Mouse (Mus musculus) thymus, adult 2 months (tissue): ENCODE results near the gene Pwp2. TPM values are rescaled to one million over a fixed set of nuclear protein-coding genes. Genes with fewer than 3 reads are reported as not detected.

ENCODE experiments used
- DNase-seq: peaks from one replicate; pipeline ENCODE4 v3.0.0; 2021
- H3K27ac ChIP-seq: fragments of 200-500 bp; 2 replicates; pipeline ENCODE4 v1.5.1; 2012; ENCODE audit warnings: low read length, control low read depth; ENCODE audit not compliant: control insufficient read depth, insufficient read depth
- H3K27me3 ChIP-seq: fragments of 200-500 bp; 2 replicates; pipeline ENCODE4 v1.6.1; 2012; ENCODE audit warnings: mild to moderate bottlenecking, low read length, moderate library complexity, mixed read lengths; ENCODE audit not compliant: control insufficient read depth, insufficient read depth
- H3K36me3 ChIP-seq: fragments of 200-500 bp; 2 replicates; pipeline ENCODE4 v1.6.1; 2012; ENCODE audit warnings: mild to moderate bottlenecking, low read length, moderate library complexity; ENCODE audit not compliant: control insufficient read depth, insufficient read depth
- H3K4me1 ChIP-seq: fragments of 200-500 bp; replicated peaks from 2 replicates; pipeline ENCODE4 v1.6.1; 2012; ENCODE audit warnings: low read length; ENCODE audit not compliant: control insufficient read depth, insufficient read depth
- H3K4me3 ChIP-seq: fragments of 200-500 bp; 2 replicates; pipeline ENCODE4 v1.5.1; 2012; ENCODE audit warnings: mild to moderate bottlenecking, low read length, control low read depth, moderate library complexity; ENCODE audit not compliant: control insufficient read depth, insufficient read depth
- CTCF ChIP-seq: fragments of 200-500 bp; IDR thresholded peaks from 2 replicates; pipeline ENCODE4 v1.5.1; 2012; ENCODE audit warnings: mild to moderate bottlenecking, control low read depth, low read length, moderate library complexity, borderline replicate concordance; ENCODE audit not compliant: control insufficient read depth, poor library complexity, insufficient read depth; ENCODE audit errors: extremely low read depth
- POLR2A ChIP-seq: fragments of 200-500 bp; IDR thresholded peaks from 2 replicates; pipeline ENCODE4 v1.6.1; 2012; ENCODE audit warnings: mild to moderate bottlenecking, low read length, control low read depth, moderate library complexity; ENCODE audit not compliant: control insufficient read depth, poor library complexity, insufficient read depth; ENCODE audit errors: extremely low read depth
- WGBS: fragments of 180-500 bp; shearing (Covaris S2); methylation state at CpG from one replicate; pipeline ENCODE4 v1.1.7; 2018; 5-methylcytosine and 5-hydroxymethylcytosine counted together
- polyA plus RNA-seq: library from polyadenylated mRNA; depleted of rRNA; stranded (reverse); fragments of >200 nt; gene quantifications from 2 replicates; pipeline ENCODE4 v1.2.3, GENCODE M21; 2012

Gene Pwp2
- polyA plus RNA-seq, 1 experiment = 16.4 TPM

GRCm38 (mm10) chr10:78224136-78224535, 39.2 kb upstream of the Pwp2 start:
- H3K27ac ChIP-seq = no peak overlapping the region
- 96% methylated on average over 6 of the region's 6 CpGs for WGBS
- no peaks in the 10 kb centered on the region for H3K27me3 ChIP-seq
- H3K36me3 ChIP-seq = peaks cover 50% of the 10 kb centered on the region
- no peaks in the 10 kb centered on the region; the same call in 1 of the 2 replicates for H3K4me1 ChIP-seq
- no peak for TF ChIP-seq CTCF
- TF ChIP-seq POLR2A = no peak
- no peak for DNase-seq
- no peak overlapping the region for H3K4me3 ChIP-seq

DNA sequence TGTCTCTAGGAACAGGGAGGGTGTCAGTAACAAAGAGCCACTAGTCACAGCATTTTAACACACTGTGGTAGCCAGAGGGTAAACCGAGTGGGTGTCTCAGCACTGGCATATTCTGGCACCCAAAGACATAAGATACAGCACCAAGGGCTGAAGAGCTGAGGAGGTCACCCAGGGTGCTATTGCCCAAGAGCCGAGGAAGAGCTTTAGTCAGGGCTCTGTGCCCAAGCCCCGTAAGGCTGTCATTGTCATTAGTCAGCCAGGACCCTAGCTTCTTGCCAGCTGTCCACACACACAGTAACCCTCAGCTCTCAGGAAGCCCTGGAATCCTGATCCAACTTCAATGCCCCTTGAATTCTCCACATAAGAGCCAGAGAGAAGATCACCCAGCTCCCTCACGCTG, 38.0 kb upstream of the Pwp2 start:
- Histone ChIP-seq H3K27me3 (no peaks in the 10 kb centered on the region), H3K36me3 (peaks cover 50% of the 10 kb centered on the region), H3K4me3 (no peak overlapping the region), H3K4me1 (no peaks in the 10 kb centered on the region; the same call in 1 of the 2 replicates), H3K27ac (no peak overlapping the region)
- no peak for TF ChIP-seq POLR2A
- TF ChIP-seq CTCF = no peak
- DNase-seq = no peak
- WGBS = 95% methylated on average over 4 of the region's 4 CpGs

DNA sequence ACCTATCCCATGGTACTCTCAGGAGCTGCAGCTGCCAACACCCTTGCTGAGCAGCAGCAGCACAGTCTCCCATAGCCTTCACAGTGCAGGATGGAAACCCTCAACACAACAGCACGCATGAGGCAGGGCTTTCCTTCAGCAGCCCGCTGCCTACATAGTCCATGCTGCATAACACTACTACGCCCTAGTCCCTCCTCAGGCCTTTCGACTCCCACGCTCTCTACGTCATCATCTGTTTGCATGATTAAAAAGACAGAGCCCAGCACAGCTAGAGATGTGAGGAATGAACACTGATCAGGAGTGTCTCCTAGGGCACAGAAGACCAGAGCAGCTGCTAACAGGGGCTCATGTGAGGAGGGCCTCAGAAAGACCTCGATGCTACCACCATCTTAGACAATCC, 36.4 kb upstream of the Pwp2 start:
- Histone ChIP-seq H3K36me3 (peaks cover 50% of the 10 kb centered on the region), H3K27me3 (no peaks in the 10 kb centered on the region), H3K27ac (no peak overlapping the region), H3K4me3 (no peak overlapping the region), H3K4me1 (no peaks in the 10 kb centered on the region)
- WGBS = 97% methylated on average over 7 of the region's 7 CpGs
- DNase-seq = no peak
- no peak for TF ChIP-seq CTCF
- no peak for TF ChIP-seq POLR2A

- WGBS = 97% methylated on average over 1 of the region's 1 CpGs
- no peak overlapping the region for H3K27ac ChIP-seq
- peaks cover 66% of the 10 kb centered on the region for H3K36me3 ChIP-seq
Observed at GRCm38 (mm10) chr10:78219528-78219927, 34.6 kb upstream of the Pwp2 start.

GRCm38 (mm10) chr10:78218576-78218975, 33.6 kb upstream of the Pwp2 start:
- Histone ChIP-seq H3K36me3 (peaks cover 76% of the 10 kb centered on the region), H3K4me3 (no peak overlapping the region), H3K4me1 (no peaks in the 10 kb centered on the region), H3K27ac (no peak overlapping the region), H3K27me3 (no peaks in the 10 kb centered on the region)
- TF ChIP-seq POLR2A = no peak
- no peak for TF ChIP-seq CTCF
- DNase-seq = no peak
- 93% methylated on average over 6 of the region's 6 CpGs for WGBS

More at GRCm38 (mm10) chr10:78219528-78219927, 34.6 kb upstream of the Pwp2 start:
- no peaks in the 10 kb centered on the region for H3K27me3 ChIP-seq
- no peak for DNase-seq
- TF ChIP-seq CTCF (no peak), POLR2A (no peak)
- H3K4me1 ChIP-seq = no peaks in the 10 kb centered on the region
- no peak overlapping the region for H3K4me3 ChIP-seq

- WGBS = 91% methylated on average over 6 of the region's 6 CpGs
- Histone ChIP-seq H3K4me1 (no peaks in the 10 kb centered on the region), H3K27me3 (no peaks in the 10 kb centered on the region), H3K36me3 (peaks cover 82% of the 10 kb centered on the region), H3K27ac (no peak overlapping the region), H3K4me3 (no peak overlapping the region)
- DNase-seq = no peak
- TF ChIP-seq POLR2A (no peak), CTCF (no peak)
Observed at GRCm38 (mm10) chr10:78216376-78217083, 31.6 kb upstream of the Pwp2 start.

DNA sequence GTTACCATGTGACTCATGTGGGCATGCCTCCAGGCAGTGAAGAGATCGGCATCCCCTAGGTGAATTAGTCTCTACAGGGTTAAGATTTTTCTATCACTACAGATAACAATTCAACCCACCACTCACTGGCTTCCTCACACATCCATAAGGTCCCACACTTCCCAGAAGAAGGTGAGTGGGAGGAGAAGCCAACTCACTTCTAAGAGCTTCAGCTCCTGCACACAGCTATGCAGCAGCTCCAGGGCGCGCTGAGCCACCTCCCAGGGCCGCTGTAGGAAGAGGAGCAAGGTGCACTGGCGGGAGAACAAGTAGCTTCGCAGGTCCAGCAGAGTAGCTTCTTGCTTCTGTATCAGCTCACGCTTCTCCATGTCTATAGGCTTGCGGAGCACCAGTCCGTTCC, 29.4 kb upstream of the Pwp2 start:
- H3K36me3 ChIP-seq = peaks cover 77% of the 10 kb centered on the region
- H3K4me3 ChIP-seq = no peak overlapping the region
- no peaks in the 10 kb centered on the region for H3K27me3 ChIP-seq
- H3K27ac ChIP-seq = no peak overlapping the region
- DNase-seq = no peak
- TF ChIP-seq CTCF = no peak
- no peak for TF ChIP-seq POLR2A
- no peaks in the 10 kb centered on the region for H3K4me1 ChIP-seq
- 97% methylated on average over 9 of the region's 9 CpGs for WGBS
